Mouse (Mus musculus) testis, adult 2 months (tissue): ENCODE results near the gene Sfmbt1.

Experiments
- CTCF ChIP-seq: fragments of 200-500 bp; IDR thresholded peaks from 2 replicates; pipeline ENCODE4 v1.5.1; 2012; ENCODE audit warnings: low read depth, mild to moderate bottlenecking, inconsistent platforms, low read length, moderate library complexity; ENCODE audit not compliant: control insufficient read depth, insufficient read depth, insufficient replicate concordance
- POLR2A ChIP-seq: fragments of 200-500 bp; IDR thresholded peaks from 2 replicates; pipeline ENCODE4 v1.6.1; 2012; ENCODE audit warnings: low read depth, mild to moderate bottlenecking, inconsistent platforms, low read length, moderate library complexity; ENCODE audit not compliant: control insufficient read depth

GRCm38 (mm10) chr14:30711892-30712291 lies 2.8 kb upstream of the Sfmbt1 start:
- TF ChIP-seq CTCF (no peak), POLR2A (no peak)
